Mouse (Mus musculus): ENCODE results near the gene Ubtd1. TPM values are rescaled to one million over a fixed set of nuclear protein-coding genes. Genes with fewer than 3 reads are reported as not detected.

Gene Ubtd1
- polyA plus RNA-seq, 1 experiment, result 13.1 TPM

- Histone ChIP-seq H3K9me3 (replicated peaks; ENCODE audit: control insufficient read depth, insufficient read depth, low read length, poor library complexity, severe bottlenecking) (no peaks in the 10 kb centered on the region), H3K27ac (ENCODE audit: insufficient read depth, low read length) (no peak overlapping the region)
Measured at GRCm38 (mm10) chr19:42034146-42034775, 52.7 kb downstream of the Ubtd1 start.

GRCm38 (mm10) chr19:42034881-42035455 lies 53.4 kb downstream of the Ubtd1 start:
- Histone ChIP-seq H3K27ac (ENCODE audit: insufficient read depth, low read length) (no peak overlapping the region), H3K4me3 (ENCODE audit: low read depth, low read length) (no peak overlapping the region)

More at GRCm38 (mm10) chr19:42034146-42034775, 52.7 kb downstream of the Ubtd1 start:
- TF ChIP-seq POLR2A (IDR thresholded peaks at IDR 0.05; ENCODE audit: insufficient read depth, low read length), result no peak
- TF ChIP-seq CTCF (IDR thresholded peaks at IDR 0.05; ENCODE audit: low read depth, low read length), result no peak
- no peak for TF ChIP-seq EP300 (IDR thresholded peaks at IDR 0.05; ENCODE audit: insufficient read depth, low read depth, low read length)
- Histone ChIP-seq H3K36me3 (ENCODE audit: control insufficient read depth, insufficient read depth, low read length, poor library complexity, severe bottlenecking) (no peaks in the 10 kb centered on the region), H3K9ac (ENCODE audit: low read depth, poor library complexity, severe bottlenecking) (no peak overlapping the region), H3K4me3 (ENCODE audit: low read depth, low read length) (no peak overlapping the region), H3K4me1 (ENCODE audit: control insufficient read depth, insufficient read depth, low read length) (no peaks in the 10 kb centered on the region), H3K27me3 (ENCODE audit: control insufficient read depth, insufficient read depth, low read length, poor library complexity, severe bottlenecking) (no peaks in the 10 kb centered on the region)

GRCm38 (mm10) chr19:42035456-42036248 lies 54.1 kb downstream of the Ubtd1 start, which contains the start of gene Ankrd2:
Gene Ankrd2, plus strand, starts transcription at chr19:42036000.
- no peak within 1 kb of the TSS for H3K9ac ChIP-seq (ENCODE audit: low read depth, poor library complexity, severe bottlenecking)
- no peaks in the 10 kb centered on the region for H3K9me3 ChIP-seq (replicated peaks; ENCODE audit: control insufficient read depth, insufficient read depth, low read length, poor library complexity, severe bottlenecking)
- H3K27me3 ChIP-seq (ENCODE audit: control insufficient read depth, insufficient read depth, low read length, poor library complexity, severe bottlenecking), result no peaks in the 10 kb centered on the region
- TF ChIP-seq EP300 (IDR thresholded peaks at IDR 0.05; ENCODE audit: insufficient read depth, low read depth, low read length), result no peak
- no peak for TF ChIP-seq POLR2A (IDR thresholded peaks at IDR 0.05; ENCODE audit: insufficient read depth, low read length)
- TF ChIP-seq CTCF (IDR thresholded peaks at IDR 0.05; ENCODE audit: low read depth, low read length), result peak; percentile 88
- H3K4me3 ChIP-seq (ENCODE audit: low read depth, low read length), result no peak within 1 kb of the TSS
- H3K36me3 ChIP-seq (ENCODE audit: control insufficient read depth, insufficient read depth, low read length, poor library complexity, severe bottlenecking), result no peaks in the 10 kb centered on the region
- H3K4me1 ChIP-seq (ENCODE audit: control insufficient read depth, insufficient read depth, low read length), result no peaks in the 10 kb centered on the region
- no peak within 1 kb of the TSS for H3K27ac ChIP-seq (ENCODE audit: insufficient read depth, low read length)

More at GRCm38 (mm10) chr19:42034881-42035455, 53.4 kb downstream of the Ubtd1 start:
- H3K9me3 ChIP-seq (replicated peaks; ENCODE audit: control insufficient read depth, insufficient read depth, low read length, poor library complexity, severe bottlenecking), result no peaks in the 10 kb centered on the region
- peak; percentile 3 for TF ChIP-seq CTCF (IDR thresholded peaks at IDR 0.05; ENCODE audit: low read depth, low read length)
- TF ChIP-seq POLR2A (IDR thresholded peaks at IDR 0.05; ENCODE audit: insufficient read depth, low read length), result no peak
- no peaks in the 10 kb centered on the region for H3K4me1 ChIP-seq (ENCODE audit: control insufficient read depth, insufficient read depth, low read length)
- no peaks in the 10 kb centered on the region for H3K36me3 ChIP-seq (ENCODE audit: control insufficient read depth, insufficient read depth, low read length, poor library complexity, severe bottlenecking)
- no peak overlapping the region for H3K9ac ChIP-seq (ENCODE audit: low read depth, poor library complexity, severe bottlenecking)
- H3K27me3 ChIP-seq (ENCODE audit: control insufficient read depth, insufficient read depth, low read length, poor library complexity, severe bottlenecking), result no peaks in the 10 kb centered on the region

GRCm38 (mm10) chr19:42036357-42036756 lies 54.8 kb downstream of the Ubtd1 start:
- Histone ChIP-seq H3K36me3 (ENCODE audit: control insufficient read depth, insufficient read depth, low read length, poor library complexity, severe bottlenecking) (no peaks in the 10 kb centered on the region), H3K4me1 (ENCODE audit: control insufficient read depth, insufficient read depth, low read length) (no peaks in the 10 kb centered on the region), H3K27me3 (ENCODE audit: control insufficient read depth, insufficient read depth, low read length, poor library complexity, severe bottlenecking) (no peaks in the 10 kb centered on the region), H3K9me3 (replicated peaks; ENCODE audit: control insufficient read depth, insufficient read depth, low read length, poor library complexity, severe bottlenecking) (no peaks in the 10 kb centered on the region), H3K27ac (ENCODE audit: insufficient read depth, low read length) (no peak overlapping the region), H3K9ac (ENCODE audit: low read depth, poor library complexity, severe bottlenecking) (no peak overlapping the region), H3K4me3 (ENCODE audit: low read depth, low read length) (no peak overlapping the region)
- TF ChIP-seq CTCF (IDR thresholded peaks at IDR 0.05; ENCODE audit: low read depth, low read length) (no peak), EP300 (IDR thresholded peaks at IDR 0.05; ENCODE audit: insufficient read depth, low read depth, low read length) (no peak), POLR2A (IDR thresholded peaks at IDR 0.05; ENCODE audit: insufficient read depth, low read length) (no peak)

- Histone ChIP-seq H3K9me3 (replicated peaks; ENCODE audit: control insufficient read depth, insufficient read depth, low read length, poor library complexity, severe bottlenecking) (no peaks in the 10 kb centered on the region), H3K9ac (ENCODE audit: low read depth, poor library complexity, severe bottlenecking) (no peak overlapping the region), H3K27me3 (ENCODE audit: control insufficient read depth, insufficient read depth, low read length, poor library complexity, severe bottlenecking) (no peaks in the 10 kb centered on the region), H3K4me1 (ENCODE audit: control insufficient read depth, insufficient read depth, low read length) (no peaks in the 10 kb centered on the region), H3K27ac (ENCODE audit: insufficient read depth, low read length) (no peak overlapping the region), H3K36me3 (ENCODE audit: control insufficient read depth, insufficient read depth, low read length, poor library complexity, severe bottlenecking) (no peaks in the 10 kb centered on the region), H3K4me3 (ENCODE audit: low read depth, low read length) (no peak overlapping the region)
- TF ChIP-seq EP300 (IDR thresholded peaks at IDR 0.05; ENCODE audit: insufficient read depth, low read depth, low read length) (no peak), CTCF (IDR thresholded peaks at IDR 0.05; ENCODE audit: low read depth, low read length) (no peak), POLR2A (IDR thresholded peaks at IDR 0.05; ENCODE audit: insufficient read depth, low read length) (no peak)
Measured at GRCm38 (mm10) chr19:42037167-42037702, 55.7 kb downstream of the Ubtd1 start.

All from ES-Bruce4 (cell line).